Mouse (Mus musculus) liver, postnatal 0 days (tissue): ENCODE data around the gene Vmn1r179. TPM values are rescaled to one million over a fixed set of nuclear protein-coding genes. Genes with fewer than 3 reads are reported as not detected.
"Not testable (repeated sequence)": the region's sequence is repeated elsewhere in the genome, so short reads cannot be mapped to it uniquely, and the experiment has no call there.

Experiments used
- ATAC-seq: fragments of 200-750 bp; cut with Nextera tagmentation; 2 replicates; pipeline ENCODE4 v1.8.0; 2017; ENCODE audit warnings: mild to moderate bottlenecking, moderate library complexity
- DNase-seq: peaks from one replicate; pipeline ENCODE4 v3.0.0-alpha.2; 2016
- H3K27ac ChIP-seq: fragments of 300-500 bp; sonication (generic); 2 replicates; pipeline ENCODE4 v1.5.1; 2014; ENCODE audit warnings: antibody characterized with exemption, moderate library complexity, mild to moderate bottlenecking, low read depth
- H3K27me3 ChIP-seq: fragments of 300-500 bp; sonication (generic); 2 replicates; pipeline ENCODE4 v1.6.1; 2014; ENCODE audit warnings: low read length, control low read depth, mixed read lengths; ENCODE audit not compliant: insufficient read depth
- H3K36me3 ChIP-seq: fragments of 300-500 bp; sonication (generic); replicated peaks from 2 replicates; pipeline ENCODE4 v1.6.1; 2014; ENCODE audit warnings: mild to moderate bottlenecking, control low read depth, low read length, moderate library complexity, mixed read lengths; ENCODE audit not compliant: insufficient read depth
- H3K4me1 ChIP-seq: fragments of 300-500 bp; sonication (generic); 2 replicates; pipeline ENCODE4 v1.6.1; 2014; ENCODE audit warnings: antibody characterized with exemption, mild to moderate bottlenecking, control low read depth; ENCODE audit not compliant: insufficient read depth
- H3K4me2 ChIP-seq: fragments of 300-500 bp; sonication (generic); 2 replicates; pipeline ENCODE4 v1.6.1; 2014; ENCODE audit warnings: low read depth, mild to moderate bottlenecking, low read length, moderate library complexity, mixed read lengths
- H3K4me3 ChIP-seq: fragments of 300-500 bp; sonication (generic); 2 replicates; pipeline ENCODE4 v1.5.1; 2014; ENCODE audit warnings: low read depth, low read length
- H3K9ac ChIP-seq: fragments of 300-500 bp; sonication (generic); replicated peaks from 2 replicates; pipeline ENCODE4 v1.6.1; 2014; ENCODE audit warnings: mild to moderate bottlenecking, moderate library complexity
- H3K9me3 ChIP-seq: fragments of 300-500 bp; sonication (generic); 2 replicates; pipeline ENCODE4 v1.6.1; 2016; ENCODE audit warnings: mild to moderate bottlenecking, control low read depth, low read length, mixed read lengths
- CTCF ChIP-seq: sonication (generic); IDR thresholded peaks from 2 replicates; pipeline ENCODE4 v1.5.1; 2016; ENCODE audit warnings: antibody characterized with exemption, low read depth
- EP300 ChIP-seq: IDR thresholded peaks from 2 replicates; pipeline ENCODE4 v1.6.1; 2016; ENCODE audit warnings: antibody characterized with exemption, low read depth, mild to moderate bottlenecking
- WGBS: fragments of 180-500 bp; shearing (Covaris S2); extraction: QIAGEN DNeasy Blood & Tissue Kit; methylation state at CpG from one replicate; pipeline ENCODE4 v1.1.7; 2014; ENCODE audit not compliant: insufficient replicate concordance; 5-methylcytosine and 5-hydroxymethylcytosine counted together
- polyA plus RNA-seq: library from polyadenylated mRNA; unstranded; fragments of >200 nt; fragmentation: Nextera tagmentation; extraction: Ambion mirVana; gene quantifications from 2 replicates; pipeline ENCODE4 v1.2.1, GENCODE M21; 2015

Vmn1r179 gene
- polyA plus RNA-seq: not detected in 2 replicates

DNA sequence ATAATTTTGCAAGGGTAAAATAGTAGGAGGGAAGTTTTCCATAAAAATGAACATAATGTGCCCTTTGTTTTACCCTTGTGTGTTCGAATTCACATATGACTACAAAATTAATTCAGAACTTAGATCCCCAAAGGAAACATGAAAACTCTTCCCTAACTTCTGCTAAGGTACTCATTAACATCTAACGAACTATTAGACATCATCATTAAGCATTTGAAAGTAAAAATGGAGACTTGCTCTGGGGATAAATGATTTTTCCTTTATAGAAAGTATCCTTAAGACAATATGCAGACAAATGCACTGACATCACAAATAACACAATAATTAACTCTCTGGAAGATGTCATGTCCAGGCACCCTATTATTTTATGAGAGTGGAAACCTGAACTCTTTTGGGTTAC, at the start of gene Vmn1r179:
Gene Vmn1r179, plus strand, starts transcription at position 301 of the 400 bp plus-strand sequence.
- no peak for TF ChIP-seq CTCF
- no peak for TF ChIP-seq EP300
- H3K4me3 ChIP-seq: no peak within 1 kb of the TSS
- DNase-seq: no peak
- no peak within 1 kb of the TSS for H3K4me2 ChIP-seq
- H3K27me3 ChIP-seq: no peaks in the 10 kb centered on the region
- H3K36me3 ChIP-seq: no peaks in the 10 kb centered on the region
- H3K4me1 ChIP-seq: no peaks in the 10 kb centered on the region
- H3K27ac ChIP-seq: no peak within 1 kb of the TSS
- no peak for ATAC-seq
- H3K9me3 ChIP-seq: no peaks in the 10 kb centered on the region
- no peak within 1 kb of the TSS for H3K9ac ChIP-seq
- 37% methylated on average over 2 of the region's 2 CpGs for WGBS

DNA sequence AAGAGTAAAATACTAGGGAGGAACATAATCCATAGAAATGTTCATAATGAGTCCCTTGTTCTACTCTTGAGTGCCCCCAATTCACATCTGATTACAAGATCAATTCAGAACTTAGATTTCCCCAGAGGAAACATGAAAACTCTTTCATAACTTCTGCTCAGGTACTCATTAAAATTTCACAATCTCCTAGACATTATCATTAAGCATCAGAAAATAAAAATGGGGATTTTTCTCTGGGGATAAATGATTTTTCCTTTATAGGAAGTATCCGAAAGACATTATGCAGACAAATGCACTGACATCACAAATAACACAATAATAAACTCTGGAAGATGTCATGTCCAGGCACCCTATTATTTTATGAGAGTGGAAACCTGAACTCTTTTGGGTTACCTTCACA, 35.1 kb upstream of the Vmn1r179 start, which contains the start of gene Vmn1r178:
Gene Vmn1r178, plus strand, starts transcription at position 301 of the 400 bp plus-strand sequence.
- no peaks in the 10 kb centered on the region for H3K4me1 ChIP-seq
- H3K4me2 ChIP-seq: no peak within 1 kb of the TSS
- ATAC-seq (no peak), DNase-seq (no peak)
- H3K9ac ChIP-seq: no peak within 1 kb of the TSS
- H3K36me3 ChIP-seq: no peaks in the 10 kb centered on the region
- WGBS: 71% methylated on average over 1 of the region's 1 CpGs
- H3K9me3 ChIP-seq: peaks cover 3% of the 10 kb centered on the region; the same call in 1 of the 2 replicates
- H3K4me3 ChIP-seq: no peak within 1 kb of the TSS
- TF ChIP-seq EP300 (no peak), CTCF (no peak)
- H3K27me3 ChIP-seq: no peaks in the 10 kb centered on the region
- H3K27ac ChIP-seq: no peak within 1 kb of the TSS

DNA sequence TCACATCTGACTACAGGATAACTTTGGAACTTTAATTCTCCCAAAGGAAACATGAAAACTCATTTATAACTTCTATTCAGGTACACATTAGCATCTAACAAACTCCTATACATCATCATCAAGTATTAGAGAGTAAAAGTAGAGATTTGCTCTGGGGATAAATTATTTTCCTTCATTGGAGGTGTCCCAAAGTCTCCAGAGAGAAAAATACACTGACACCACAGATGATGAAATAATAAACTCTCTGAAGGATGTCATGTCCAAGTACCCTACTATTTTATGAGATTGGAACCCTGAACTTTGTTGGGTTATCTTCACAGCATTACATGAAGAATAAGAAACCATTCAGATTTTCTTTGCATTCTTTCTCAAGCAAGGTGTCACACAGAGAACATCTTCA, 23.6 kb downstream of the Vmn1r179 start, which contains the start of gene Vmn1r180:
Gene Vmn1r180, plus strand, starts transcription at position 301 of the 400 bp plus-strand sequence.
- TF ChIP-seq CTCF: no peak
- TF ChIP-seq EP300: no peak
- H3K9me3 ChIP-seq: no peaks in the 10 kb centered on the region
- no peak for ATAC-seq

DNA sequence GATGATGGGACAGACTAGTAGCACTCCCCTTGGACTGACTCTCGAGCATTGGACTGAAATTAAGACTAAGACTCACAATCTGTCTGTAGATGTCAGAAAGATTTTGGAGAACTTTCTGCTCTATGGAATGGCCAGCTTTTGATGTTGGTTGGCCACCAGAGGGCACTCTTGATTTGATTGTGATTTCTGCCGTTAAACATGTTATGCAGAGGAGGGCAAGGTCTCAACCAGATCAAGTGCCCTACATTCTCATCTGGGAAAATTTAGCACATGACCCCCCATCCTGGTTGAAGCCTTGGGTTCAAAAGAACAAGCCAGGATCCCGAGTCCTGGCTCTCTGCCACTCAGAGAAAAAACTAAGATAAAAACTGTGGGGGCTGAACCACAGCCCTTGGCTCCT, 41.3 kb downstream of the Vmn1r179 start:
- H3K36me3 ChIP-seq, H3K9me3 ChIP-seq, H3K4me1 ChIP-seq, H3K27me3 ChIP-seq, DNase-seq, H3K9ac ChIP-seq, ATAC-seq, H3K4me2 ChIP-seq, H3K4me3 ChIP-seq, H3K27ac ChIP-seq: not testable (repeated sequence)
- peak; percentile 44 for TF ChIP-seq CTCF
- 37% methylated on average over 3 of the region's 3 CpGs for WGBS

More for the DNA sequence above, 23.6 kb downstream of the Vmn1r179 start, which contains the start of gene Vmn1r180:
- no peaks in the 10 kb centered on the region for H3K4me1 ChIP-seq
- no peak within 1 kb of the TSS for H3K27ac ChIP-seq
- H3K27me3 ChIP-seq: no peaks in the 10 kb centered on the region
- H3K9ac ChIP-seq: no peak within 1 kb of the TSS
- H3K4me3 ChIP-seq: no peak within 1 kb of the TSS
- H3K36me3 ChIP-seq: no peaks in the 10 kb centered on the region
- H3K4me2 ChIP-seq: no peak within 1 kb of the TSS
- DNase-seq: no peak

DNA sequence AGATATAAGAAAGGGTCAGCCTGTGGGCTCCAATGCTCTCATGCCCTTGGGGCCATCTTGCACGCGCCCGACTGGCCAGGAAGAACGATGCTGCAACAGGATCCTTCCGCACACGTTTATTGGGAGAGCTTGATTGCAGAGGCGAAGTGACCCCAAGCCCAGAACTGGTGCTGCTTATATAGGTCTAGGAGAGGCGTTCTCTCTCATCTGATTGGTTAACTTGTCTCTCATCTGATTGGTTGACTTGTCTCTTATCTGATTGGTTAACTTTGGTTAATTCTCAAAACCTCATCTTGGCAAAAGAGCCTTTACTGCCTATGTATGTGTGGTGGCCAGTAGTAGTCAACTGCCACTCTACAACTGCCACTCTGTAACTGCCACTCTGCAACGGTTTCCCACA, 47.5 kb downstream of the Vmn1r179 start, which contains the start of gene Vmn1r181:
Gene Vmn1r181, plus strand, starts transcription at position 301 of the 400 bp plus-strand sequence.
- not testable (repeated sequence) for H3K4me1 ChIP-seq, DNase-seq, H3K9ac ChIP-seq, ATAC-seq, H3K4me3 ChIP-seq, H3K27ac ChIP-seq, H3K4me2 ChIP-seq, H3K36me3 ChIP-seq, H3K27me3 ChIP-seq, H3K9me3 ChIP-seq
- WGBS: 74% methylated on average over 9 of the region's 9 CpGs

Other genes with a start within 250 kb of the Vmn1r179 start
- not detected in 2 replicates for gene Vmn1r173, start 226.3 kb upstream of the Vmn1r179 start, polyA plus RNA-seq
- gene Vmn1r174, start 174.7 kb upstream of the Vmn1r179 start, polyA plus RNA-seq: not detected in 2 replicates
- gene Vmn1r175, start 116.3 kb upstream of the Vmn1r179 start, polyA plus RNA-seq: not detected in 2 replicates
- gene Vmn1r176, start 89.6 kb upstream of the Vmn1r179 start, polyA plus RNA-seq: not detected in 2 replicates
- gene Vmn1r177, start 60.5 kb upstream of the Vmn1r179 start, polyA plus RNA-seq: not detected in 2 replicates
- not detected in 2 replicates for gene Vmn1r178, start 35.0 kb upstream of the Vmn1r179 start, polyA plus RNA-seq
- gene Vmn1r180, start 23.7 kb downstream of the Vmn1r179 start, polyA plus RNA-seq: not detected in 2 replicates
- not detected in 2 replicates for gene Vmn1r181, start 47.6 kb downstream of the Vmn1r179 start, polyA plus RNA-seq
- not detected in 2 replicates for gene V1rd19, start 74.7 kb downstream of the Vmn1r179 start, polyA plus RNA-seq
- not detected in 2 replicates for gene Vmn1r183, start 126.3 kb downstream of the Vmn1r179 start, polyA plus RNA-seq
- gene Zfp180, start 154.9 kb downstream of the Vmn1r179 start, polyA plus RNA-seq: 3.2 and 4.0 TPM in 2 replicates
- 0.76 and 0.86 TPM in 2 replicates for gene Zfp112, start 185.3 kb downstream of the Vmn1r179 start, polyA plus RNA-seq
- gene Zfp235, start 207.2 kb downstream of the Vmn1r179 start, polyA plus RNA-seq: 2.8 and 3.3 TPM in 2 replicates
- gene Zfp114, start 248.1 kb downstream of the Vmn1r179 start, polyA plus RNA-seq: 0.13 and 0.19 TPM in 2 replicates